Mouse (Mus musculus): ENCODE data around the gene Pax2. TPM values are rescaled to one million over a fixed set of nuclear protein-coding genes. Genes with fewer than 3 reads are reported as not detected.

The Pax2 gene
- 1.9 and 20.3 TPM in 2 replicates for polyA plus RNA-seq (2012; rRNA removed)

- peak; percentile 63 for DNase-seq (ENCODE audit: low read depth)
These were observed at the start of gene Pax2 for GRCm38 (mm10) chr19:44755693-44756420. Gene Pax2, plus strand, starts transcription at chr19:44756045.

GRCm38 (mm10) chr19:44708885-44709284, 47.0 kb upstream of the Pax2 start:
- no peak for DNase-seq (ENCODE audit: low read depth)
- TF ChIP-seq CTCF (IDR thresholded peaks at IDR 0.05; ENCODE audit: borderline replicate concordance, extremely low read depth, insufficient read depth, insufficient read length) (no peak), POLR2A (IDR thresholded peaks at IDR 0.05; ENCODE audit: borderline replicate concordance, extremely low read depth, insufficient read depth, insufficient read length, poor library complexity, severe bottlenecking) (no peak)

More at GRCm38 (mm10) chr19:44755693-44756420, at the start of gene Pax2:
- no peak for TF ChIP-seq CTCF (IDR thresholded peaks at IDR 0.05; ENCODE audit: borderline replicate concordance, extremely low read depth, insufficient read depth, insufficient read length)
- no peak for TF ChIP-seq POLR2A (IDR thresholded peaks at IDR 0.05; ENCODE audit: borderline replicate concordance, extremely low read depth, insufficient read depth, insufficient read length, poor library complexity, severe bottlenecking)

- no peak for TF ChIP-seq POLR2A (IDR thresholded peaks at IDR 0.05; ENCODE audit: borderline replicate concordance, extremely low read depth, insufficient read depth, insufficient read length, poor library complexity, severe bottlenecking)
- no peak for TF ChIP-seq CTCF (IDR thresholded peaks at IDR 0.05; ENCODE audit: borderline replicate concordance, extremely low read depth, insufficient read depth, insufficient read length)
- DNase-seq (ENCODE audit: low read depth), result no peak
These were observed 38.9 kb upstream of the Pax2 start for GRCm38 (mm10) chr19:44716731-44717600.

- DNase-seq (ENCODE audit: low read depth), result no peak
- TF ChIP-seq CTCF (IDR thresholded peaks at IDR 0.05; ENCODE audit: borderline replicate concordance, extremely low read depth, insufficient read depth, insufficient read length) (no peak), POLR2A (IDR thresholded peaks at IDR 0.05; ENCODE audit: borderline replicate concordance, extremely low read depth, insufficient read depth, insufficient read length, poor library complexity, severe bottlenecking) (no peak)
These were observed 36.3 kb upstream of the Pax2 start for GRCm38 (mm10) chr19:44719292-44720193.

- peak; percentile 53 for DNase-seq (ENCODE audit: low read depth)
- TF ChIP-seq POLR2A (IDR thresholded peaks at IDR 0.05; ENCODE audit: borderline replicate concordance, extremely low read depth, insufficient read depth, insufficient read length, poor library complexity, severe bottlenecking), result no peak
- TF ChIP-seq CTCF (IDR thresholded peaks at IDR 0.05; ENCODE audit: borderline replicate concordance, extremely low read depth, insufficient read depth, insufficient read length), result no peak
These were observed 35.7 kb upstream of the Pax2 start for GRCm38 (mm10) chr19:44720194-44720521.

GRCm38 (mm10) chr19:44723611-44724440, 32.0 kb upstream of the Pax2 start:
- TF ChIP-seq CTCF (IDR thresholded peaks at IDR 0.05; ENCODE audit: borderline replicate concordance, extremely low read depth, insufficient read depth, insufficient read length) (no peak), POLR2A (IDR thresholded peaks at IDR 0.05; ENCODE audit: borderline replicate concordance, extremely low read depth, insufficient read depth, insufficient read length, poor library complexity, severe bottlenecking) (no peak)
- DNase-seq (ENCODE audit: low read depth), result peak; percentile 56

- no peak for TF ChIP-seq CTCF (IDR thresholded peaks at IDR 0.05; ENCODE audit: borderline replicate concordance, extremely low read depth, insufficient read depth, insufficient read length)
- TF ChIP-seq POLR2A (IDR thresholded peaks at IDR 0.05; ENCODE audit: borderline replicate concordance, extremely low read depth, insufficient read depth, insufficient read length, poor library complexity, severe bottlenecking), result 0 out of 2 replicates have a peak, but pooled peaks have one; percentile 27
- DNase-seq (ENCODE audit: low read depth), result peak; percentile 81
These were observed 29.7 kb upstream of the Pax2 start for GRCm38 (mm10) chr19:44725951-44726791.

- no peak for DNase-seq (ENCODE audit: low read depth)
- TF ChIP-seq POLR2A (IDR thresholded peaks at IDR 0.05; ENCODE audit: borderline replicate concordance, extremely low read depth, insufficient read depth, insufficient read length, poor library complexity, severe bottlenecking) (no peak), CTCF (IDR thresholded peaks at IDR 0.05; ENCODE audit: borderline replicate concordance, extremely low read depth, insufficient read depth, insufficient read length) (no peak)
These were observed 21.7 kb upstream of the Pax2 start for GRCm38 (mm10) chr19:44734116-44734515.

GRCm38 (mm10) chr19:44734682-44735081, 21.2 kb upstream of the Pax2 start:
- DNase-seq (ENCODE audit: low read depth), result no peak

More at GRCm38 (mm10) chr19:44734682-44735081, 21.2 kb upstream of the Pax2 start:
- TF ChIP-seq POLR2A (IDR thresholded peaks at IDR 0.05; ENCODE audit: borderline replicate concordance, extremely low read depth, insufficient read depth, insufficient read length, poor library complexity, severe bottlenecking) (no peak), CTCF (IDR thresholded peaks at IDR 0.05; ENCODE audit: borderline replicate concordance, extremely low read depth, insufficient read depth, insufficient read length) (no peak)
